Mouse (Mus musculus) 3T3-L1 (cell line): ENCODE data around the gene Mog.
"Not testable (repeated sequence)": the region's sequence is repeated elsewhere in the genome, so short reads cannot be mapped to it uniquely, and the experiment has no call there.

Experiments
- DNase-seq: peaks from one replicate; pipeline ENCODE4 v3.0.0-alpha.2; 2015; ENCODE audit warnings: low read depth, low spot score

Gene Mog

DNA sequence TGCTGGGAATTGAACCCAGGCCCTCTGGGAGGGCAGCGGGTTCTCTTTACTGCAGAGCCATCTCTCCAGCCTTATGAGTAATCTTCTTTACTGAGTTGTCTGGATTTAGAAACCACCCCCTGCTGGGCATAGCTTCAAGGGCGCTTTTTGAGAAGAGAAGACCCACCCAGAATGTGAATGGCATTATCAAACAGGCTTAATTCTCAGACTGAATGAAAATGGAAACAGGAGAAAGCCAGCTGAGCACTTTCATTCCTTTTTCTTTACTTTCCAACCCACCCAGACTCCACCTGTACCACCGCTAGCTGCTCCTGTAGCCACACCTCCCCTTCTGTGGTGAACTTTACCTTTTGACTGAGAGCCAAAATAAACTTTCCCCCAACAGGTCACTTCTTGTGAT lies 27.8 kb downstream of the Mog start:
- no peak for DNase-seq

DNA sequence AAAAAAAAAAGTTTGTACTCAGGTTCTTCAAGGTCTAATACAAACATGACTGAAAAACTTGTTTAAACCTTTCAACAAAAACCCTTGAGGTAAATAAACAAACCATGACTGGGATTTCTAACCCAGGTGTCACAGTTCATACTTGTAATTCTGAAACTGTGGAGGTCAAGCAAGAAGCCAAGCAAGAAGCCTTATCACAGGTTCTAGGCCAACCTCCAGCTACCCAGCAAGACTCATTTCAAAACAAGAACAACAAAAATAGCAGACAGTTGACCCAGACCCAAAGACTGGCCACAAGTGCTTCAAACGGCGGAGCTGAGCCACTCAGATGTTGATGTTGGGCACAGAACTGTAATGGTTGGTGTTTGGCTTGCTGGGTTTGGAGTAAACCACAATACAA lies 28.7 kb downstream of the Mog start:
- no peak for DNase-seq

DNA sequence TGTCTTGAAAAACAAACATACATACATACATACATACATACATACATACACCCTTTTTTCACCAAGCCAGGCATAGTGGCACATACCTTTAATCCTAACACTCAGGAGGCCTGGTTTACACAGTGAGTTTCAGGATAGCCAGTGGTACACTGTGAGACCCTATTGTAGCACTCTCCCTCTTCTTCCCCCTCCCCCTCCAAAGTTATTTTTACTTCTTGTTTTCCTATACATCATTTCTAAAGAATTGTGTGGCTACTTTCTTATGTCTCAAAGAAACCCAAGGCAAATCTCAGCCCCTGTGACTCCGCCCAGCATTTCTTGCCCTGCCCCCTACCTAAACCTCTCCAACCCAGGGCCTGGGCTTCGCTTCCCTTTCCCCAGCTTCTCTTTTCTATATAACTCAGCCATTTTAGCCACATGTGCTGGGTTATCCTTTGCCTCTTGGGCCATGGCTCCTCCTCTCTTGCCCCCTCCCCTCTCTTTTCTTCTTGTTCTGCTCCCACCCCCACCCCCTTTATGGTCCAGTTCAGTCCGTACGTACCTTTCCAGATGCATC lies 29.4 kb downstream of the Mog start:
- DNase-seq = no peak

DNA sequence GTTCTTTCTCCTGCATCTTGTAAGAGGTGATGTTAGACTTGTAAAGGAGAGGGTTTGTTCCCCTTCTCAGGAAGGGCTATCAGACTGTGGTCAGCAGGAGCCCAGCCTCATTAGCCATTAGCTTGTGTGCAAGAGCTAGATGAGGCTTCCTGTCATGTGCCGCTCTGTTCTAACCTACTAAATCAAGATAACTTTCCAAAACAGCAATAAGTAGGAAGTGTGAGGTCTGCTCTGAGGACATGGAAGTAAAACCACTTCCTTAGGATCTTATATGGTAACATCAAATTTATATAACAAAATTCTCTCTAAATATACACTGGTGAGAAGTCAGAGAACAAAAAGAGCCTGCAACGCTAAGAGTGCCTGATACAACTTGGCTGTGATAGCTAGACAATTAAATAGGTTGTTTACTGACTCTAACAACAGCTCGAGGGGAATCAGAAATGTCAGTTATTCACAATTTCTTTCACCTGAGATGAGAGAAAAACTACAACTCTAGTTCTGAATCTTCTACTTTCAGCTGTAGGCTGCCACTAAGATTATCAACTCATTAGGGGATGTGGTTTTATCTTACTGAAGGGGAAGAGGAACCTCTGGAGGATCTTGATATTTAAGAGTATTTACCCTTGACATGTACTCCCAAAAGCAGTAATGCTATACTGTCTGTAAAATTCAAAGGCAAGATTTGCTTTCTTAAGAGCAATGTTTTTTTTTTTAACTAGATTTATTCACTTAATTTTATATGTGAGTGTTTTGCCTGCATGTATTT lies 30.7 kb downstream of the Mog start:
- no peak for DNase-seq

- not testable (repeated sequence) for DNase-seq
These were observed 32.6 kb downstream of the Mog start for GRCm38 (mm10) chr17:36990630-36991029.

DNA sequence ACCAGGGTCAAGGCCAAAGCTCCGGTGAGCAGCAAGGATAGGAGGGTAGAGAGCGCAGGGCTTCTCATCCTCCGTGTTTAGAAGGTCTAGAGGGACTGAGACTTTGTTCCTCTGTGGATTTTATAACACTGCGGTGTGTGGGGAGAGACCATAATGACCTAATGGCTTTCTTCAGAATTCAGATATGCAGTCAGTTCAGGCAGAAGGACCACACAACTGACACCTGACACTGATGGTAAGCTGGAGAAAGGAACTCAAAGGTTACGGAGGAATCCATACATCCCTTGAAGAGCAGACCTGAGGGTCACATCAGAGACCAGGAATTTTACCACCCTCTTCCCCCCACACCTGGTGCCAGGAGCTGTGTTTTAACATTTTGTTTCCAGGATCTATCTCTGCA lies 33.8 kb downstream of the Mog start, which contains the start of gene H2-M5:
H2-M5 (minus strand) TSS at position 101 of the 400 bp plus-strand sequence.
- DNase-seq = no peak

DNA sequence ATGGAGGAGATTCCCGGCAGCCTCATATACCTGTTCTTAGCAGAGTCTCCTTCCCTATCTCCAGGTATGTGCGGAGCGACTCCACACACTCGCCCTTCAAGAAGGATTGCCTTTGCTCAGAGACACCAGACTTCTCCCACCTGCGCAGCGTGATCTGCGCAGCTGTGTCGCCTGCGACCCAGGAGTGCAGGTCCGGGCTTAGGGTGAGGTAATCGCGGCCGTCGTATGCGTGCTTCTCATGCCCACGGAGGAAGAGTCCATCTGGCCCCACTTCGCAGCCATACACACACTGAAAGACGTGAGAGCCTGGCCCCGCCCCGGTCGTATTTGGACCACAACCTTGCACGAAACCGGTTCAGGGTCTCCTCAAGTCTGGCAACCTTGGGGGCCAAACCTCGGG lies 34.7 kb downstream of the Mog start:
- DNase-seq = no peak

- DNase-seq = no peak
These were observed 40.7 kb downstream of the Mog start for GRCm38 (mm10) chr17:36982253-36983155.

- no peak for DNase-seq
These were observed 41.4 kb downstream of the Mog start for GRCm38 (mm10) chr17:36981845-36982244.

GRCm38 (mm10) chr17:36981221-36981813 lies 41.9 kb downstream of the Mog start, which contains the start of gene 2410137M14Rik:
Gene 2410137M14Rik (minus strand): TSS chr17:36981237.
- no peak for DNase-seq

DNA sequence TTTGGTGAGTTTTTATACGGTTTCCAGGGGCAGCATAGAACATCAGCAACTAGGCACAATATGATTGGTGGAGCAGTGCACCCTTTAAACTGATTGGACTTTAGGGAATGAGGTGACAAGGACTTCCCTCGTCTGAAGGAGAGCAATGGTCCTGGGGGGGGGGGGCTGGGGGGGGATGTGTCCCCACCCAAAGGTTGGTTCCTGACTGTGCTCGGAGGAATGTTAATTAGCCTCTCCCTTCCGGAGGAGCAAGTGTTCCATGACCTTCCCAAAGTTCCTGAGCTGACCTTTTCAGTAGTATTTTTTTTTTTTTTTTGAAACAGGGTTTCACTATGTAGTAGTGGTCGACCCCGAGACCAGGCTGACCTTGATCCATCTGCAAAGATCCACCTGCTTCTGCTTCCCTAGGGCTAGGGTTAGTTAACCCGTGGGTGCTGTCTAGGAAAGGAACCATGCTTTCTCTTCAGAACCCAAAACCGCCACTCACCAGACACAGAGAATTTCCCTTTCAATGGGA lies 49.9 kb downstream of the Mog start:
- no peak for DNase-seq

GRCm38 (mm10) chr17:36972791-36973190 lies 50.4 kb downstream of the Mog start:
- DNase-seq = no peak

- no peak for DNase-seq
These were observed 51.9 kb downstream of the Mog start for GRCm38 (mm10) chr17:36971172-36971850.

- no peak for DNase-seq
These were observed 52.8 kb downstream of the Mog start for GRCm38 (mm10) chr17:36970316-36970890.

GRCm38 (mm10) chr17:36966875-36967274 lies 56.3 kb downstream of the Mog start:
- no peak for DNase-seq

DNA sequence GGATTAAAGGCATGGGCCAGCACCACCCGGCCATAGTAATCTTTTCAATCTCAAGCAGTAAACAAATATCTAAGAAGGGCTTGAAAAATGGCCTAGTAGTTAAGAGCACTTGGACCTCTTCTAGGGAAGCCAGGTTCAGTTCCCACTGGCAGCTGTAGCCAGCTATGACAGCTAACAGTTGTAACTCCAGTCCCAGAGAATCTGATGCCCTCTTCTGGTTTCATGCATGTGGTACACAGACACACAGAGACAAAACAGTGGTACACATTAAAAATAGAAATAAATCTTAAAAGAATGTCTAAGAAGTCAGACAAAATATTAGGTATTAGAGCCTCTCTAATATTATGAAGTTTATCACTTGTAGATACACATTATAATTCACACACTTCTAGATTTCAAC lies 62.1 kb downstream of the Mog start:
- peak; percentile 56 for DNase-seq
